Comparison of ENCODE assay signal across 8 mouse cellular contexts in genomic region chr7:25674719-25675300, GRCm38 (mm10). TPM values are rescaled to one million over a fixed set of nuclear protein-coding genes. Genes with fewer than 3 reads are reported as not detected.
A peak's percentile ranks its signal among the peaks of the same experiment; 100 is the strongest.
DNase-seq lines count a peak whose midpoint lies in the region; ATAC-seq lines count a peak whose summit lies in the region.

Gene Tmem91, minus strand, starts transcription at chr7:25675166.

- no peak for ATAC-seq in cerebellum, adult (ENCODE audit: insufficient number of reproducible peaks, low FRiP score, low TSS enrichment)
- ATAC-seq in inflammation-experienced regulatory T-cells, adult 6 months: no peak

- H3K27me3 ChIP-seq in midbrain, embryonic 10.5 days (ENCODE audit: low read depth, poor library complexity, severe bottlenecking): peaks cover 60% of the 10 kb centered on the region

- H3K27ac ChIP-seq in midbrain, embryonic 10.5 days (replicated peaks): no peak within 1 kb of the TSS

- H3K4me3 ChIP-seq in midbrain, embryonic 10.5 days: peak within 1 kb of the TSS; percentile 46

- peak; percentile 47 to 63 for DNase-seq in cerebellum, postnatal 14 days
- peak; percentile 11 for DNase-seq in retina, postnatal 1 day
- DNase-seq in retina, embryonic 14.5 days (ENCODE audit: low spot score): no peak
- DNase-seq in midbrain, embryonic 10.5 days (ENCODE audit: low spot score): no peak
- DNase-seq in urinary bladder, postnatal 14 days (ENCODE audit: low spot score): no peak
- DNase-seq in adrenal gland, postnatal 36 days: no peak

- no peaks in the 10 kb centered on the region for H3K9me3 ChIP-seq in midbrain, embryonic 10.5 days (replicated peaks)

- WGBS in midbrain, embryonic 10.5 days: 4% methylated on average over 26 of the region's 29 CpGs

- H3K4me1 ChIP-seq in midbrain, embryonic 10.5 days: peaks cover 10% of the 10 kb centered on the region

- H3K36me3 ChIP-seq in midbrain, embryonic 10.5 days: no peaks in the 10 kb centered on the region

RNA-seq across cellular contexts. Expression of gene Tmem91, which starts in this region (rescaled TPM):
- 10 to 100 TPM in 2 of 3 experiments, 1 to 10 TPM in 1; 8.2 to 23.6 (median 14.4) TPM for polyA plus RNA-seq in inflammation-experienced regulatory T-cells, adult 6 months (2017; shearing (Covaris generic))
- 2.7 and 3.2 TPM in 2 replicates for polyA plus RNA-seq in midbrain, embryonic 10.5 days (2016; fragmentation: Nextera tagmentation; extraction: Ambion mirVana)
- not detected for total RNA-seq in adrenal gland, postnatal 36 days (2021)

Comparison
In these comparisons a context has a peak if more than half of its experiments do, and no peak if none do; other contexts are left out.
1. DNase-seq: peak in cerebellum, postnatal 14 days (2 of 2) and retina, postnatal 1 day (single experiment); none in retina, embryonic 14.5 days (single experiment), midbrain, embryonic 10.5 days (single experiment), urinary bladder, postnatal 14 days (single experiment) and adrenal gland, postnatal 36 days (0 of 2).